Mouse (Mus musculus) intestine, embryonic 14.5 days (tissue): Measurements from ENCODE around the gene Otop3. TPM values are rescaled to one million over a fixed set of nuclear protein-coding genes. Genes with fewer than 3 reads are reported as not detected.

Source experiments
- ATAC-seq: fragments of 200-750 bp; cut with Nextera tagmentation; replicated peaks from 2 replicates; pipeline ENCODE4 v1.8.0; 2017; ENCODE audit warnings: low read depth, moderate number of reproducible peaks, moderate TSS enrichment, moderate library complexity; ENCODE audit not compliant: low FRiP score, low TSS enrichment
- DNase-seq: peaks from one replicate; pipeline ENCODE4 v3.0.0-alpha.2; 2018; ENCODE audit warnings: low spot score
- H3K27ac ChIP-seq: fragments of 300-500 bp; sonication (generic); 2 replicates; pipeline ENCODE4 v1.5.1; 2014; ENCODE audit warnings: low read depth, mild to moderate bottlenecking, control low read depth
- H3K27me3 ChIP-seq: fragments of 300-500 bp; sonication (generic); replicated peaks from 2 replicates; pipeline ENCODE4 v1.6.1; 2014; ENCODE audit warnings: low read length, control low read depth; ENCODE audit not compliant: control insufficient read depth, insufficient read depth
- H3K36me3 ChIP-seq: fragments of 300-500 bp; sonication (generic); 2 replicates; pipeline ENCODE4 v1.6.1; 2014; ENCODE audit warnings: low read length, control low read depth; ENCODE audit not compliant: control insufficient read depth, insufficient read depth
- H3K4me1 ChIP-seq: fragments of 300-500 bp; sonication (generic); replicated peaks from 2 replicates; pipeline ENCODE4 v1.6.1; 2014; ENCODE audit warnings: low read length, control low read depth, mixed read lengths; ENCODE audit not compliant: control insufficient read depth, insufficient read depth
- H3K4me2 ChIP-seq: fragments of 300-500 bp; sonication (generic); 2 replicates; pipeline ENCODE4 v1.6.1; 2014; ENCODE audit warnings: low read length
- H3K4me3 ChIP-seq: fragments of 300-500 bp; sonication (generic); 2 replicates; pipeline ENCODE4 v1.5.1; 2014; ENCODE audit warnings: low read depth, low read length, control low read depth, mixed read lengths
- H3K9ac ChIP-seq: fragments of 300-500 bp; sonication (generic); 2 replicates; pipeline ENCODE4 v1.6.1; 2014; ENCODE audit warnings: mild to moderate bottlenecking, low read length
- H3K9me3 ChIP-seq: fragments of 300-500 bp; sonication (generic); 2 replicates; pipeline ENCODE4 v1.6.1; 2016; ENCODE audit warnings: low read length, control low read depth; ENCODE audit not compliant: control insufficient read depth
- WGBS: fragments of 180-500 bp; shearing (Covaris S2); extraction: QIAGEN DNeasy Blood & Tissue Kit; methylation state at CpG from one replicate; pipeline ENCODE4 v1.1.7; 2014; 5-methylcytosine and 5-hydroxymethylcytosine counted together
- polyA plus RNA-seq: library from polyadenylated mRNA; unstranded; fragments of >200 nt; fragmentation: Nextera tagmentation; extraction: Ambion mirVana; gene quantifications from 2 replicates; pipeline ENCODE4 v1.2.1, GENCODE M21; 2014

Gene Otop3
- polyA plus RNA-seq, 1 experiment from 2014 or later: 0.65 TPM

GRCm38 (mm10) chr11:115326730-115327129 is 7.8 kb upstream of the Otop3 start:
- Histone ChIP-seq H3K9me3 (no peaks in the 10 kb centered on the region), H3K4me3 (no peak overlapping the region), H3K9ac (no peak overlapping the region), H3K27me3 (peaks cover 45% of the 10 kb centered on the region), H3K4me1 (peaks cover 4% of the 10 kb centered on the region), H3K36me3 (no peaks in the 10 kb centered on the region), H3K27ac (no peak overlapping the region), H3K4me2 (no peak overlapping the region)
- WGBS: 62% methylated on average over 7 of the region's 7 CpGs
- no peak for ATAC-seq
- DNase-seq: no peak

DNA sequence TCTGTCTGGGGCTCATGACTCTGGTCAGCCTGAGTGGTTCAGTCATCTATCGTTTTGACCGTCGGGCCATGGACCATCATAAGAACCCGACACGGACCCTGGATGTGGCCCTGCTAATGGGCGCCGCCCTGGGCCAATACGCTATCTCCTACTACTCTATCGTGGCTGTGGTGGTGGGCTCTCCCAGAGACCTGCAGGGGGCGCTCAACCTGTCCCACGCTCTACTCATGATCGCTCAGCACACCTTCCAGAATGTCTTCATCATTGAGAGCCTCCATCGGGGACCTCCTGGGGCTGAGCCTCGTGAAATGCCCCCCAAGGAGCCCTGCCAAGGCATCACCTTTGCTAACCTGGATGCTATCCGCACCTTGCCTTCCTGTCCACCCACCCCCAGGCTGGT is 5.2 kb upstream of the Otop3 start:
- H3K36me3 ChIP-seq: no peaks in the 10 kb centered on the region
- H3K27me3 ChIP-seq: peaks cover 40% of the 10 kb centered on the region
- no peak for DNase-seq
- H3K9me3 ChIP-seq: no peaks in the 10 kb centered on the region
- no peak overlapping the region for H3K27ac ChIP-seq
- H3K4me2 ChIP-seq: no peak overlapping the region
- H3K9ac ChIP-seq: no peak overlapping the region
- ATAC-seq: no peak
- peaks cover under 1% of the 10 kb centered on the region; the same call in 1 of the 2 replicates for H3K4me1 ChIP-seq
- 71% methylated on average over 15 of the region's 15 CpGs for WGBS
- H3K4me3 ChIP-seq: no peak overlapping the region

DNA sequence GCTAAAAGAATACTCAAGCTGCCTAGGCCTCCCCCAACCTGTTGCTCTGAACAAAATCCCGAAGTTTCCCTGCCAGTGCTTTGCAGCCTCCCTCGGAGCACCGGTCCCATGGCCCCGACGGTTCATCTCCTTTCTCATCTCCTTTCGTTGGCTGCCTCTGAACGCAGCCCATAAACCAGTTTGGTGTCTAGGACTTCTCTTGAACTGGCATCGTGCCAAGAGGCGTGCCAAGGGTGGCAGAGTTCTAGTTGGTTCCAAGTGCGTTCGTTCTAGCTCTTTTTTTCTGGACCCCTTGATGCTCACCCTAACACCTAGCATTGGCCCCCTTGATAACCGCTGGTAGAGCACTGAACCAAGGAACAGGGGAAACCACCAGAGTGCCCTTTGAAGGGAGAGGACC is 692 bp downstream of the Otop3 start:
- 52% methylated on average over 12 of the region's 12 CpGs for WGBS
- peaks cover 45% of the 10 kb centered on the region for H3K27me3 ChIP-seq
- no peak overlapping the region for H3K27ac ChIP-seq
- no peak overlapping the region for H3K9ac ChIP-seq
- ATAC-seq (no peak), DNase-seq (no peak)
- H3K36me3 ChIP-seq: no peaks in the 10 kb centered on the region
- no peak overlapping the region for H3K4me3 ChIP-seq
- H3K9me3 ChIP-seq: no peaks in the 10 kb centered on the region
- H3K4me1 ChIP-seq: peaks cover 5% of the 10 kb centered on the region; the same call in 1 of the 2 replicates
- no peak overlapping the region for H3K4me2 ChIP-seq

DNA sequence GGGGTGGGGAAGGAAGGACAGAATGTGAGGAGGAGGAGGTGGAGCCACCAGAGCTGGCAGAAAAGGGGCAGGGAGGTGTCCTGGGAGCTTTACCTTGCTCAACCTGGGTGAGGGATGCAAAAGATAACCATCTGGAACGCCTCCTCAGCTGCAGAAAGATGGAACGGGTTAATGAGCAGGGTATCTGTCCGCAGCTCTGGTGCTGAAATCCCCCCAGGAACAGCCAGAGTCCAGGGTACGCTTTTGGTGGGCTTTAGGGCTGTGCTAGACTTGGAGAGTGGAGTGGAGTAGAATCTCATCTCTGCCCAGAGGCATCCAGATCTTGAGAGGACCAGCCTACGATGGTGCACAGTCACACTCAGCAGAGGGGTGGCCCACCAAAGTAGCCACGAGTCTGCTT is 1.6 kb downstream of the Otop3 start:
- Histone ChIP-seq H3K27me3 (peaks cover 45% of the 10 kb centered on the region), H3K4me1 (peaks cover 5% of the 10 kb centered on the region; the same call in 1 of the 2 replicates), H3K27ac (no peak overlapping the region), H3K4me2 (no peak overlapping the region), H3K9me3 (no peaks in the 10 kb centered on the region), H3K4me3 (no peak overlapping the region), H3K36me3 (no peaks in the 10 kb centered on the region), H3K9ac (no peak overlapping the region)
- WGBS: 17% methylated on average over 6 of the region's 6 CpGs
- DNase-seq: peak; percentile 83
- no peak for ATAC-seq

- Histone ChIP-seq H3K4me2 (no peak overlapping the region), H3K9me3 (no peaks in the 10 kb centered on the region), H3K27me3 (peaks cover 39% of the 10 kb centered on the region), H3K4me1 (peaks cover 5% of the 10 kb centered on the region; the same call in 1 of the 2 replicates), H3K9ac (no peak overlapping the region), H3K4me3 (no peak overlapping the region), H3K27ac (no peak overlapping the region), H3K36me3 (no peaks in the 10 kb centered on the region)
- ATAC-seq (no peak), DNase-seq (no peak)
- WGBS: 64% methylated on average over 3 of the region's 3 CpGs
Measured at GRCm38 (mm10) chr11:115337350-115337749, 2.8 kb downstream of the Otop3 start.

GRCm38 (mm10) chr11:115337826-115338225 is 3.3 kb downstream of the Otop3 start:
- Histone ChIP-seq H3K36me3 (no peaks in the 10 kb centered on the region), H3K27ac (no peak overlapping the region), H3K9ac (no peak overlapping the region), H3K4me3 (no peak overlapping the region), H3K4me1 (peaks cover 5% of the 10 kb centered on the region; the same call in 1 of the 2 replicates), H3K9me3 (no peaks in the 10 kb centered on the region), H3K27me3 (peaks cover 34% of the 10 kb centered on the region), H3K4me2 (no peak overlapping the region)
- no peak for DNase-seq
- 50% methylated on average over 1 of the region's 1 CpGs for WGBS
- no peak for ATAC-seq

- DNase-seq (no peak), ATAC-seq (no peak)
- no peak overlapping the region for H3K27ac ChIP-seq
- no peaks in the 10 kb centered on the region for H3K9me3 ChIP-seq
- no peaks in the 10 kb centered on the region for H3K36me3 ChIP-seq
- no peak overlapping the region for H3K4me3 ChIP-seq
- H3K27me3 ChIP-seq: peaks cover 10% of the 10 kb centered on the region
- H3K4me2 ChIP-seq: no peak overlapping the region
- peaks cover 11% of the 10 kb centered on the region; the same call in 1 of the 2 replicates for H3K4me1 ChIP-seq
- 67% methylated on average over 2 of the region's 2 CpGs for WGBS
- no peak overlapping the region for H3K9ac ChIP-seq
Measured at GRCm38 (mm10) chr11:115341246-115341645, 6.7 kb downstream of the Otop3 start.

DNA sequence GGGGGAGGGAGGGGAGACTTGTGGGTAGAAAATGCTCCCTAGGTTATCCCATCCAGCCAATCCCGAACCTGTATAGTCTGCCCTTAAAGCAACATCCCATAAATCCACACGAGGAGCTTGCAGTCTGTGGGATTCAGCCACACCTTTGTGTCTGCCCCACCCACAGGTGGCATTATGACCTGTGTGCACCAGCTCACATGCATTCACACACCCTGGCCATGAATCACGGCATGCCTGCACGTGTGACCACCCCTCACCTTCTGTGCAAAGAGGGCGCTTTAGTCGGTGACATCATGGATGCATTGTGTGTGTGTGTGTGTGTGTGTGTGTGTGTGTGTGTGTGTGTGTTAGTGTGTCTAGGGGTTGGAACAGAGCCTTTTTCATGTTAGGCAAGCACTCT is 7.3 kb downstream of the Otop3 start:
- H3K9ac ChIP-seq: no peak overlapping the region
- WGBS: 63% methylated on average over 6 of the region's 6 CpGs
- ATAC-seq (no peak), DNase-seq (no peak)
- H3K27me3 ChIP-seq: peaks cover 5% of the 10 kb centered on the region
- no peaks in the 10 kb centered on the region for H3K36me3 ChIP-seq
- H3K27ac ChIP-seq: no peak overlapping the region
- H3K4me3 ChIP-seq: no peak overlapping the region
- H3K9me3 ChIP-seq: no peaks in the 10 kb centered on the region
- no peak overlapping the region for H3K4me2 ChIP-seq
- peaks cover 14% of the 10 kb centered on the region; the same call in 1 of the 2 replicates for H3K4me1 ChIP-seq

- DNase-seq: no peak
- Histone ChIP-seq H3K4me3 (no peak overlapping the region), H3K36me3 (no peaks in the 10 kb centered on the region), H3K4me1 (peaks cover 22% of the 10 kb centered on the region; the same call in 1 of the 2 replicates), H3K27me3 (peaks cover 5% of the 10 kb centered on the region; the same call in 1 of the 2 replicates), H3K27ac (no peak overlapping the region), H3K9me3 (no peaks in the 10 kb centered on the region), H3K4me2 (no peak overlapping the region), H3K9ac (no peak overlapping the region)
- ATAC-seq: no peak
- 10% methylated on average over 12 of the region's 12 CpGs for WGBS
Measured at GRCm38 (mm10) chr11:115344967-115345366, 10.4 kb downstream of the Otop3 start.
